Mouse (Mus musculus) embryonic facial prominence, embryonic 10.5 days (tissue): Measurements from ENCODE around the gene Galnt17. TPM values are rescaled to one million over a fixed set of nuclear protein-coding genes. Genes with fewer than 3 reads are reported as not detected.

ENCODE experiments used
- DNase-seq: peaks from one replicate; pipeline ENCODE4 v3.0.0-alpha.2; 2017; ENCODE audit warnings: low spot score
- H3K27ac ChIP-seq: fragments of 300-500 bp; sonication (generic); replicated peaks from 2 replicates; pipeline ENCODE4 v1.5.1; 2016; ENCODE audit warnings: mild to moderate bottlenecking
- H3K27me3 ChIP-seq: fragments of 300-500 bp; sonication (generic); replicated peaks from 2 replicates; pipeline ENCODE4 v1.6.1; 2016; ENCODE audit warnings: low read depth, mild to moderate bottlenecking; ENCODE audit not compliant: poor library complexity, severe bottlenecking
- H3K36me3 ChIP-seq: fragments of 300-500 bp; sonication (generic); replicated peaks from 2 replicates; pipeline ENCODE4 v1.6.1; 2016; ENCODE audit warnings: mild to moderate bottlenecking, moderate library complexity
- H3K4me1 ChIP-seq: fragments of 300-500 bp; sonication (generic); 2 replicates; pipeline ENCODE4 v1.6.1; 2016
- H3K4me3 ChIP-seq: fragments of 300-500 bp; sonication (generic); 2 replicates; pipeline ENCODE4 v1.5.1; 2016; ENCODE audit warnings: mild to moderate bottlenecking, moderate library complexity
- H3K9me3 ChIP-seq: fragments of 300-500 bp; sonication (generic); 2 replicates; pipeline ENCODE4 v1.6.1; 2016; ENCODE audit warnings: mild to moderate bottlenecking
- WGBS: fragments of 180-500 bp; shearing (Covaris S2); methylation state at CpG from one replicate; pipeline ENCODE4 v1.1.7; 2016; 5-methylcytosine and 5-hydroxymethylcytosine counted together
- polyA plus RNA-seq: library from polyadenylated mRNA; unstranded; fragments of >200 nt; fragmentation: Nextera tagmentation; extraction: Ambion mirVana; gene quantifications from 2 replicates; pipeline ENCODE4 v1.2.1, GENCODE M21; 2016

The Galnt17 gene
- polyA plus RNA-seq, result 0.85 and 1.7 TPM in 2 replicates

- Histone ChIP-seq H3K27me3 (peaks cover 47% of the 10 kb centered on the region), H3K27ac (peak within 1 kb of the TSS; percentile 82), H3K9me3 (no peaks in the 10 kb centered on the region), H3K4me3 (peak within 1 kb of the TSS; percentile 82), H3K4me1 (peaks cover 27% of the 10 kb centered on the region), H3K36me3 (no peaks in the 10 kb centered on the region)
- 53% methylated on average over 3 of the region's 3 CpGs for WGBS
- DNase-seq, result peak; percentile 13
Observed at GRCm38 (mm10) chr5:131308397-131308796, at the start of gene Galnt17. Galnt17 (minus strand) TSS chr5:131308497.

- 79% methylated on average over 8 of the region's 8 CpGs for WGBS
- H3K9me3 ChIP-seq, result no peaks in the 10 kb centered on the region
- H3K27ac ChIP-seq, result no peak overlapping the region
- no peaks in the 10 kb centered on the region for H3K36me3 ChIP-seq
- no peaks in the 10 kb centered on the region for H3K27me3 ChIP-seq
- no peak overlapping the region for H3K4me3 ChIP-seq
- no peaks in the 10 kb centered on the region for H3K4me1 ChIP-seq
- no peak for DNase-seq
Observed at GRCm38 (mm10) chr5:131334536-131334935, 26.2 kb upstream of the Galnt17 start.

GRCm38 (mm10) chr5:131321286-131321685 is 13.0 kb upstream of the Galnt17 start:
- H3K27ac ChIP-seq, result no peak overlapping the region
- H3K9me3 ChIP-seq, result no peaks in the 10 kb centered on the region
- WGBS, result 83% methylated on average over 3 of the region's 3 CpGs
- H3K4me3 ChIP-seq, result no peak overlapping the region
- H3K27me3 ChIP-seq, result no peaks in the 10 kb centered on the region
- no peak for DNase-seq
- no peaks in the 10 kb centered on the region for H3K36me3 ChIP-seq
- H3K4me1 ChIP-seq, result no peaks in the 10 kb centered on the region

- no peak for DNase-seq
- WGBS, result 63% methylated on average over 3 of the region's 3 CpGs
- H3K9me3 ChIP-seq, result no peaks in the 10 kb centered on the region
- H3K27me3 ChIP-seq, result no peaks in the 10 kb centered on the region
- H3K27ac ChIP-seq, result no peak overlapping the region
- H3K36me3 ChIP-seq, result no peaks in the 10 kb centered on the region
- no peak overlapping the region for H3K4me3 ChIP-seq
- H3K4me1 ChIP-seq, result no peaks in the 10 kb centered on the region
Observed at GRCm38 (mm10) chr5:131319605-131320004, 11.3 kb upstream of the Galnt17 start.

- DNase-seq, result no peak
- WGBS, result 56% methylated on average over 2 of the region's 2 CpGs
- Histone ChIP-seq H3K27me3 (no peaks in the 10 kb centered on the region), H3K36me3 (no peaks in the 10 kb centered on the region), H3K4me3 (no peak overlapping the region), H3K9me3 (no peaks in the 10 kb centered on the region), H3K4me1 (no peaks in the 10 kb centered on the region), H3K27ac (no peak overlapping the region)
Observed at GRCm38 (mm10) chr5:131319141-131319540, 10.8 kb upstream of the Galnt17 start.

- no peaks in the 10 kb centered on the region for H3K4me1 ChIP-seq
- 85% methylated on average over 4 of the region's 4 CpGs for WGBS
- no peaks in the 10 kb centered on the region for H3K36me3 ChIP-seq
- H3K4me3 ChIP-seq, result no peak overlapping the region
- no peak overlapping the region for H3K27ac ChIP-seq
- H3K27me3 ChIP-seq, result no peaks in the 10 kb centered on the region
- no peak for DNase-seq
- H3K9me3 ChIP-seq, result no peaks in the 10 kb centered on the region
Observed at GRCm38 (mm10) chr5:131315016-131315415, 6.7 kb upstream of the Galnt17 start.

GRCm38 (mm10) chr5:131307656-131308151 is 593 bp downstream of the Galnt17 start:
- Histone ChIP-seq H3K27ac (peak overlapping the region; percentile 82), H3K4me1 (peaks cover 27% of the 10 kb centered on the region), H3K27me3 (peaks cover 54% of the 10 kb centered on the region), H3K4me3 (peak overlapping the region; percentile 82), H3K36me3 (no peaks in the 10 kb centered on the region), H3K9me3 (no peaks in the 10 kb centered on the region)
- peak; percentile 90 for DNase-seq
- under 1% methylated on average over 36 of the region's 36 CpGs for WGBS

- Histone ChIP-seq H3K9me3 (no peaks in the 10 kb centered on the region), H3K36me3 (no peaks in the 10 kb centered on the region), H3K27ac (peak overlapping the region; percentile 82), H3K4me1 (peaks cover 27% of the 10 kb centered on the region), H3K4me3 (peak overlapping the region; percentile 82), H3K27me3 (peaks cover 59% of the 10 kb centered on the region)
- DNase-seq, result peak; percentile 66
- WGBS, result under 1% methylated on average over 64 of the region's 64 CpGs
Observed at GRCm38 (mm10) chr5:131306908-131307655, 1.2 kb downstream of the Galnt17 start.

GRCm38 (mm10) chr5:131306321-131306907 is 1.9 kb downstream of the Galnt17 start:
- peak; percentile 43 for DNase-seq
- no peak overlapping the region; the same call in 1 of the 2 replicates for H3K27ac ChIP-seq
- under 1% methylated on average over 39 of the region's 39 CpGs for WGBS

GRCm38 (mm10) chr5:131305223-131305622 is 3.1 kb downstream of the Galnt17 start:
- Histone ChIP-seq H3K27ac (no peak overlapping the region), H3K4me1 (peaks cover 27% of the 10 kb centered on the region), H3K9me3 (no peaks in the 10 kb centered on the region), H3K36me3 (no peaks in the 10 kb centered on the region), H3K27me3 (peaks cover 59% of the 10 kb centered on the region), H3K4me3 (no peak overlapping the region)
- WGBS, result 69% methylated on average over 5 of the region's 5 CpGs
- DNase-seq, result no peak

More at GRCm38 (mm10) chr5:131306321-131306907, 1.9 kb downstream of the Galnt17 start:
- Histone ChIP-seq H3K27me3 (peaks cover 59% of the 10 kb centered on the region), H3K36me3 (no peaks in the 10 kb centered on the region), H3K4me1 (peaks cover 27% of the 10 kb centered on the region), H3K4me3 (peak overlapping the region; percentile 82), H3K9me3 (no peaks in the 10 kb centered on the region)

GRCm38 (mm10) chr5:131301526-131301925 is 6.8 kb downstream of the Galnt17 start:
- Histone ChIP-seq H3K27ac (no peak overlapping the region), H3K4me1 (peaks cover 7% of the 10 kb centered on the region), H3K9me3 (no peaks in the 10 kb centered on the region), H3K4me3 (no peak overlapping the region), H3K36me3 (no peaks in the 10 kb centered on the region), H3K27me3 (peaks cover 44% of the 10 kb centered on the region)
- 91% methylated on average over 3 of the region's 3 CpGs for WGBS
- no peak for DNase-seq

- H3K27me3 ChIP-seq, result no peaks in the 10 kb centered on the region
- 88% methylated on average over 16 of the region's 16 CpGs for WGBS
Observed at GRCm38 (mm10) chr5:131293726-131294449, 14.4 kb downstream of the Galnt17 start.

More at GRCm38 (mm10) chr5:131293726-131294449, 14.4 kb downstream of the Galnt17 start:
- H3K4me3 ChIP-seq, result no peak overlapping the region
- no peaks in the 10 kb centered on the region for H3K9me3 ChIP-seq
- no peaks in the 10 kb centered on the region for H3K36me3 ChIP-seq
- DNase-seq, result no peak
- H3K4me1 ChIP-seq, result 0 out of 2 replicates have a peak, but pooled peaks cover 3% of the 10 kb centered on the region
- no peak overlapping the region for H3K27ac ChIP-seq
